Mouse (Mus musculus) ES-Bruce4 (cell line): ENCODE results near the gene Col4a1. TPM values are rescaled to one million over a fixed set of nuclear protein-coding genes. Genes with fewer than 3 reads are reported as not detected.

Experiments used
- H3K27ac ChIP-seq: 2 replicates; pipeline ENCODE4 v1.5.1; 2012; ENCODE audit warnings: low read length, inconsistent platforms; ENCODE audit not compliant: insufficient read depth
- H3K27me3 ChIP-seq: 2 replicates; pipeline ENCODE4 v1.6.1; 2012; ENCODE audit warnings: mild to moderate bottlenecking, low read length, inconsistent platforms; ENCODE audit not compliant: control insufficient read depth, poor library complexity, insufficient read depth, severe bottlenecking
- H3K36me3 ChIP-seq: 2 replicates; pipeline ENCODE4 v1.6.1; 2012; ENCODE audit warnings: inconsistent platforms, mild to moderate bottlenecking, low read length, moderate library complexity; ENCODE audit not compliant: control insufficient read depth, poor library complexity, insufficient read depth, severe bottlenecking
- H3K4me1 ChIP-seq: one replicate; pipeline ENCODE4 v1.8.1; 2011; ENCODE audit warnings: low read length; ENCODE audit not compliant: control insufficient read depth, insufficient read depth
- H3K4me3 ChIP-seq: 2 replicates; pipeline ENCODE4 v1.5.1; 2011; ENCODE audit warnings: low read depth, mild to moderate bottlenecking, low read length
- H3K9ac ChIP-seq: 2 replicates; pipeline ENCODE4 v1.6.1; 2012; ENCODE audit warnings: low read depth, mild to moderate bottlenecking, inconsistent platforms; ENCODE audit not compliant: poor library complexity, severe bottlenecking
- H3K9me3 ChIP-seq: replicated peaks from 2 replicates; pipeline ENCODE4 v1.6.1; 2012; ENCODE audit warnings: mild to moderate bottlenecking, low read length, inconsistent platforms; ENCODE audit not compliant: control insufficient read depth, poor library complexity, insufficient read depth, severe bottlenecking
- CTCF ChIP-seq: IDR thresholded peaks from one replicate; pipeline ENCODE4 v1.8.1; 2011; ENCODE audit warnings: low read depth, low read length
- EP300 ChIP-seq: IDR thresholded peaks from 2 replicates; pipeline ENCODE4 v1.6.1; 2011; ENCODE audit warnings: low read depth, low read length; ENCODE audit not compliant: insufficient read depth
- POLR2A ChIP-seq: IDR thresholded peaks from one replicate; pipeline ENCODE4 v1.8.1; 2011; ENCODE audit warnings: low read length; ENCODE audit not compliant: insufficient read depth
- polyA plus RNA-seq: library from polyadenylated mRNA; stranded (reverse); fragments of >200 nt; gene quantifications from 2 replicates; pipeline ENCODE4 v1.2.4, GENCODE M21; 2011; ENCODE audit warnings: low read depth; ENCODE audit not compliant: missing spikeins, insufficient read depth, insufficient read length

Col4a1 gene
- polyA plus RNA-seq, 1 experiment: 56.3 TPM

DNA sequence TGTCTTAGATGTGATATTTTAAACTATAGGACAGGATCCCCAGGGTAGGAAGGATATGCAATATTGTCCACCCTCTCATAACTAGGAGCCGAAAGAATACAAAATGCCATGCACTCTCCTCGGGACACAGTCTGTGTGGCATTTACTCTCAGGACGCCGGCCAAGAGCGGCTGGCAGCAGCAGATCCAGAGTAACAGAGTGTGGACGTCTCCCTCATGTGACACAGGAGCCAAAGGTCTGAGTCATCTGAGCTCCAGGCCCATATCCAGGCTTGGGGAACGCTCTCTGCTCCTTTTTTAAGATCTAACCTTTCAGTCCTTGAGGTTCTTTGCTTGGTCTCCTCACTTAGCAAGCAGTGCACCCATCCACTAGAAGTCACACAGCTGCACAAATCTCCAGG, 141.1 kb downstream of the Col4a1 start:
- TF ChIP-seq POLR2A (no peak), CTCF (no peak), EP300 (no peak)
- Histone ChIP-seq H3K4me3 (no peak overlapping the region), H3K27ac (no peak overlapping the region), H3K9me3 (no peaks in the 10 kb centered on the region; the same call in 1 of the 2 replicates), H3K36me3 (no peaks in the 10 kb centered on the region), H3K4me1 (no peaks in the 10 kb centered on the region), H3K9ac (no peak overlapping the region), H3K27me3 (no peaks in the 10 kb centered on the region)

DNA sequence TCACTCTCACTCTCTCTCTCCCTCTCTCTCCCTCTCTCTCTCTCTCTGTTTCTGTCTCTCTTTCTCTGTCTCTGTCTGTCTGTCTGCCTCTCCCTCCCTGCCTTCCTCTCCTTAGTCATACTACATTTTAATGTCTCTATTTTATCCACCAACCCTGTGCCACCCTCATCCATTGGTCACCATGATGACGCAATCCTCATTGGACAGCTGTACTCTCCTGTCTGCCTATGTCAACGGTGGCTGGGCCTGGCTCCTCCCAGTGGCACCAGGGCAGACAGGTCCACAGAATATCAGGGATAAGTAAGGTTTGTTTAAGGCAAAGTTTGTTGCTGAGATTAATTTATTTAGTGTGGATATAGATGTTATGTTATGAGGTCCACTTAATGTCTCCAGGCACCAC, 143.2 kb downstream of the Col4a1 start:
- Histone ChIP-seq H3K9me3 (no peaks in the 10 kb centered on the region; the same call in 1 of the 2 replicates), H3K4me1 (no peaks in the 10 kb centered on the region), H3K27ac (no peak overlapping the region), H3K4me3 (no peak overlapping the region), H3K9ac (no peak overlapping the region), H3K36me3 (no peaks in the 10 kb centered on the region), H3K27me3 (no peaks in the 10 kb centered on the region)
- TF ChIP-seq POLR2A (no peak), CTCF (no peak), EP300 (no peak)

DNA sequence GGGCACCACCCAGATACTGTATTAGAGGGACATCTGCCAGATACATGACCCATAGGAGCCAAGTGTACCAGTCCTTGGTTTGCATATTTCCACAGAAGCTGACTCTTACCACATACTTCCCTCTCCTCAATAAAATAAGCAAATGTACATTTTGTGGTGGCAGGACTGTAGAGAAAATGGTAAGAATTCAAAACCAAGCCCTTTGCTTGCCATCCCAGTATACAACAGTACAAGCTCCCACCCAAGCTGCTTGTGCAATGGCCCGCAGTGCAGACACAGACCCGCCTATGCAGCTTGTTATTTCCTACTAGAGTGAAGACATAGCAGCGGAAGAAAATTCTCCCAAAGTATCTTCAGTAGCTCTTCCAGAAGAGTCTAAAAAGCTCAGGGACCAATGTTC, 143.8 kb downstream of the Col4a1 start:
- Histone ChIP-seq H3K9ac (no peak overlapping the region), H3K4me3 (no peak overlapping the region), H3K4me1 (no peaks in the 10 kb centered on the region), H3K27me3 (no peaks in the 10 kb centered on the region), H3K27ac (no peak overlapping the region), H3K9me3 (no peaks in the 10 kb centered on the region; the same call in 1 of the 2 replicates), H3K36me3 (no peaks in the 10 kb centered on the region)
- TF ChIP-seq EP300 (no peak), POLR2A (no peak), CTCF (no peak)

DNA sequence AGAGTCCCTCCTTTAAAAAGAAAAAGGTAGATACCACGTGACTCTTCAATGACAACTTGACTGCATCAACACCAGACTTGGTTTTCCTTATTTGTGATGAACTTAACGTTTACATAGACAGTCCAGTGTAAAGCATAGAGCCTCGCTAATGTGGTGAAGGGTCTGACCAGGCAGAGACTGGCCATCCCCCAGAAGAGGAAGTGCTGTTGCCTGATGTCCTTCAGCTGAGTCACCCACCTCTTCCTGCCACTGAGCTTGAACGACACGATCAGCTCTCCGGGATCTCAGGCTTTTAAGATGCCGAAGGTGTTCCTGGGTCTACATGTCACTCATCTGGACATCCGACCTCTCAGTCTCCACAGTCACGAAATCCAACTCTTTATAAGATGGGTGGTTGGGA, 144.7 kb downstream of the Col4a1 start:
- Histone ChIP-seq H3K9me3 (no peaks in the 10 kb centered on the region; the same call in 1 of the 2 replicates), H3K4me1 (no peaks in the 10 kb centered on the region), H3K27me3 (no peaks in the 10 kb centered on the region), H3K4me3 (no peak overlapping the region), H3K36me3 (no peaks in the 10 kb centered on the region), H3K27ac (no peak overlapping the region), H3K9ac (no peak overlapping the region)
- TF ChIP-seq POLR2A: no peak
- TF ChIP-seq EP300: no peak
- TF ChIP-seq CTCF: no peak

DNA sequence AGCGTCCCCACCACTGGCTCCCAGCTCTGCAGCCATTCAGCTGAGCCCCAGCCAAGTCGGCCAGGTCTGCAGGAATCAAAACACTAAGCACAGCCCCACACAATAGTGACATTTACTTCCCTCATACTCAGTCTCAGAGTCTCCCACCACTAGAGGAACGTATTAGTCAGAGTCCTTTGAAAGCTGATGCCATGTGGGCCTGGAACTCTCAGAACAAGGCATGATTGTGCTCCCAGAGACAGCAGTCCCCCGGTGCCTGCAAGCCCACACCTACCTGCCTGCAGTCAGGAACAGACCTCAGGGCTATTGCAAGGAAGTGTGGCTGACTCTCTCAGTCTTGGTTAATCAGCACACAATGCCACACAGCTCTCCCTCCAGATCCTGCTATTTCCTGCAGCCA, 147.0 kb downstream of the Col4a1 start:
- no peak overlapping the region for H3K27ac ChIP-seq
- no peak for TF ChIP-seq EP300
- TF ChIP-seq CTCF: no peak
- no peak for TF ChIP-seq POLR2A

DNA sequence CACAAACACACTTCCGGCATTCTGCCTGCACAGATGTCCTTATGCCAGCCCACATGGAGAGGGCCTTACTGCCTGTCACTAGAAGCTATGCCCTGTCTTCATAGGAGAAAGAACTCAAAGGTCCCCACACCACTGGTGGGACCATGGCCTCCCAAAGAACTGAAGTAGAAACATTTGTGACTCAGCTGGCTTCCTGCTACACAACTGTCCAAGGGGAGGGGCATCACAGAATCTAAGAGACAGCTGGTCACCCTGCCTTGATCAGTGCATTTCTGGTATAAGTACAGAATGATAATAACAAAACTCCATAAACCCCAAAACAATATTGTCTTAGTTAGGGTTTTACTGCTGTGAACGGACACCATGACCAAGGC, 156.3 kb downstream of the Col4a1 start:
- H3K9ac ChIP-seq: no peak overlapping the region
- no peaks in the 10 kb centered on the region for H3K4me1 ChIP-seq
- H3K9me3 ChIP-seq: no peaks in the 10 kb centered on the region
- no peak overlapping the region for H3K27ac ChIP-seq
- no peaks in the 10 kb centered on the region for H3K27me3 ChIP-seq
- TF ChIP-seq POLR2A: no peak
- TF ChIP-seq EP300: no peak
- no peak for TF ChIP-seq CTCF
- H3K36me3 ChIP-seq: no peaks in the 10 kb centered on the region
- no peak overlapping the region for H3K4me3 ChIP-seq

More for the DNA sequence above, 147.0 kb downstream of the Col4a1 start:
- no peaks in the 10 kb centered on the region for H3K4me1 ChIP-seq
- H3K9me3 ChIP-seq: no peaks in the 10 kb centered on the region; the same call in 1 of the 2 replicates
- H3K27me3 ChIP-seq: no peaks in the 10 kb centered on the region
- no peaks in the 10 kb centered on the region for H3K36me3 ChIP-seq
- no peak overlapping the region for H3K4me3 ChIP-seq
- H3K9ac ChIP-seq: no peak overlapping the region
